Mouse (Mus musculus) gastrocnemius, postnatal 36 days (tissue): ENCODE measurements around the gene Nr6a1. TPM values are rescaled to one million over a fixed set of nuclear protein-coding genes. Genes with fewer than 3 reads are reported as not detected.

Source experiments
- DNase-seq, 2 experiments: peaks; one replicate each; pipeline ENCODE4 v3.0.0; 2022
- intact Hi-C: fragments of 180-260 bp; cut with DNase I; formaldehyde crosslinking; loops from one replicate; pipeline ENCODE4 v1.15.1; 2025
- total RNA-seq, 2 experiments: library from RNA; stranded (reverse); gene quantifications; 2 replicates each; pipeline ENCODE4 v1.2.3; 2021

Gene Nr6a1
- total RNA-seq, 2 experiments from 2014 or later, result 3.3 to 5.2 TPM

DNA sequence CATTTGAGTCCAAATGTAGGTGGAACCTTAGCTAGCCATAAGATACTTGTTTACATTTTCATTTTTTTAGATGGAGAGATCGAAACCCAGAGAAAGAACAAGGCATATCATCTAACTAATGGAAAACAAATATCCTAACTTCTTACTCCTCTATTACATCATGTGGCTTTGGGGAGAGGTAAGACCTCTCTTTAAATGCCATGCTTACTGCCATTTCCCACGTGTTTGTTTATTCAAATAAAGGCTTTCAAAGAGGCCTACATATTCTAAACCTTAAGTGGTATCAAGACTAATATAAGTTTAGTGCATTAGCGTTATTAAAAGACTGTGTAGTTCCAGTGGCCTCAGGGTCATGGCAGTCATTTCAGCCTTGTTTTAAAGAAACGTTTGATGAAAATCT, 140.2 kb downstream of the Nr6a1 start:
- intact Hi-C loops, result no loop called here
- DNase-seq, result no peak

DNA sequence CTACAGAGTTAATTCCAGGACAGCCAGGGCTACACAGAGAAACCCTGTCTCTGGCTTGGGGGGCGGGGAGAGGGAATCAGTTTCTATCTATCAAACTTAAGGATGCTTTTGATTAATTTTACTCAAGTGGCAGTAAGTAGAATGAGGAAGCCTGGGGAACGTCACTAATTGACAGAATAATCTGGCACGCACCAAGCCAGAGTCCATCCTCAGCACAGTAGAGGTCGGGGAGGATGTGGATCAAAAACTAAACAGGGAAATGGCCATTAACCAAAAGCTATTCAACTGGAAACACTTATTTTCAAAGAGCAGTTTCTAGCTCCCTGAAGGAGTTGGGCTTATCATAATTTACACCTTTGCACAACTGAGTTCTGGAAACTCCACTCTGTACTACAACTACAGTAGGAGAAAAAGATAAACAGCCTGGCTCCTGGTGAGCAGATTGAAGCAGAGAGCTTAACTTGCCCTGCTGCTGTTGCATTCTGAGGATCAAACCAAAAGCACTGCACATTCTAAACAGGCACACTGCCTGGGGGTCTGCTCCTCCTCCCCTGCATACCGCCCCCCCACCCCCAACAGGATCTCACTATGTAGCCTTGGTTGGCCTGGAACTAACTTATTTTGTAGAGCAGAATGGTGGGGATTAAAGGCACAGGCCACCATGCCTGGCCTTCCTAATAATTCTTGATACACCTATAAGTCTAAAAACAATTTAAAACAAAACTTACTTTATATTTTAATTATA, 141.1 kb downstream of the Nr6a1 start:
- intact Hi-C loops, result no loop called here
- no peak for DNase-seq

DNA sequence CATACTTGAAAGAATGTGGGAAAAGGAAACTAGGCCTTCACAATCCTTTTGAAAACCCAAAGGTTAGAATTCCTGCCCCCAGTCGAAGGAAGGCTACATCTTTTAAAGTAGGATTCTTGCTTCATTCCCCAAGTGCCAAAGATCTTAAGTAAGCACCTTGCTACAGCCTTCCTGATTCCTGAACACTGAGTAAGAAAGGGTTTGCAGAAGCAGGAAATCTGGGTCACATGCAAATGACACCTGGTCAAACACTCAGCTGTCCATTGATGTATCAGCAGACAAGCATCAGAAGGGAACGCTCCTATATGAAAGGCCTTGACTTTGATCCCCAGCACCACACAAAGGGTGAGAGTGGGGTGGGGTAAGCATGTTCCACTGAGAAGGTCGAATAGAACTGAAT, 142.4 kb downstream of the Nr6a1 start:
- intact Hi-C loops, result no loop called here
- DNase-seq, result no peak

DNA sequence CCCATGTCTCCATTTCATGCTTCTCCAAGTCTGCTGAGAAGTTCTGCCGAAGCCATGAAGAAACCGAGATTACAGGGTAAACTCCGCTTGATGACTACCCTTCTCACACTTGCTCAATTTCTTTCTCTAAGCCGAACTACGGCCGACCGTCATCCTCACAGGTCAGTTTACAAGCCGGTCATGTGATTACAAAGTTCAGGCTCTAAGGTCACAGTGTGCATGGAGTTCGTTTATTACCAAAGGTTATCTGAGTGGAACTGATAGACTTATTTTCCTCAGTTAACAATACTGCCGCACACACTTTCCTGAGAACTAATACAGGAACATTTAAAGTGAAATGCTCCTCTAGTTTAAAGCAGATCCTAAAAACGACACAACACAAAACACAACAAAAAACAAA, 143.1 kb downstream of the Nr6a1 start:
- intact Hi-C loops, result no loop called here
- DNase-seq, result no peak

DNA sequence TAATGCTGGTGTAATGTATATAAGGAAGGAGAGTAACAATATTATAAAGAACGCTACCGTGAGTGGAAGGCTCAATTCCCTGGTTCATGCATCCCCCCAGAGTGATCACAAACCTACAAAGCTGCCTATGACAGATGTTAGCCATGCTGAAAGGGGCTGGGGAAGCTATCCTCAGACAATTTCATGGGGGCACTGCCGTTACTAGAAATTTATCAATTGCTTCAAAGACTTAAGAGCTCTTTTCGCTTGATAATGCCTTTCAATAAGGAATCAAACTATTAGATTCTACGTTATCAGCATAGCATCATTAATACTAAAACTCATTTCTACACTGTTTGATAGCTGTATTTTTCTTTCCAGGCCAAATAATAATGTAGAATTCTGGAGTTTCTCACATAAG, 144.1 kb downstream of the Nr6a1 start:
- no peak for DNase-seq
- intact Hi-C loops, result no loop called here

DNA sequence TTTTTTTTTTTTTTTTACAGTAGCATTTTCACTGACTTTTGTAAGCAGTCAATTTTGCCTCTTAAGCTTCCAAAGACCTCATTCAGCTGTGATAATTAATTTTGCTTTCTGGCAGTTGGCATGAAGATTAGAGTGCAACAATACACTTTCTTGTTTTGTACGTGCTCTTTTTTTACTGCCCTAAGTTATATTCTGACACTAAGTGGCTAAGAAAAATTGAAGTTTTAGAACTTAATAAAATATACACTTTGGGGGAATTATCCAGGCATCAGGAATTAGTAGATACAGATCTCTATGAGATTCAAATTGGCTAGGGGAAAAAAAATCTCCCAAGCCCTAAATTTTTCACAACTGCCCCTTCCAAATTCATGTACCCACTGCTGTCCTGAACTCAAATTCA, 144.8 kb downstream of the Nr6a1 start:
- no peak for DNase-seq
- intact Hi-C loops, result no loop called here

DNA sequence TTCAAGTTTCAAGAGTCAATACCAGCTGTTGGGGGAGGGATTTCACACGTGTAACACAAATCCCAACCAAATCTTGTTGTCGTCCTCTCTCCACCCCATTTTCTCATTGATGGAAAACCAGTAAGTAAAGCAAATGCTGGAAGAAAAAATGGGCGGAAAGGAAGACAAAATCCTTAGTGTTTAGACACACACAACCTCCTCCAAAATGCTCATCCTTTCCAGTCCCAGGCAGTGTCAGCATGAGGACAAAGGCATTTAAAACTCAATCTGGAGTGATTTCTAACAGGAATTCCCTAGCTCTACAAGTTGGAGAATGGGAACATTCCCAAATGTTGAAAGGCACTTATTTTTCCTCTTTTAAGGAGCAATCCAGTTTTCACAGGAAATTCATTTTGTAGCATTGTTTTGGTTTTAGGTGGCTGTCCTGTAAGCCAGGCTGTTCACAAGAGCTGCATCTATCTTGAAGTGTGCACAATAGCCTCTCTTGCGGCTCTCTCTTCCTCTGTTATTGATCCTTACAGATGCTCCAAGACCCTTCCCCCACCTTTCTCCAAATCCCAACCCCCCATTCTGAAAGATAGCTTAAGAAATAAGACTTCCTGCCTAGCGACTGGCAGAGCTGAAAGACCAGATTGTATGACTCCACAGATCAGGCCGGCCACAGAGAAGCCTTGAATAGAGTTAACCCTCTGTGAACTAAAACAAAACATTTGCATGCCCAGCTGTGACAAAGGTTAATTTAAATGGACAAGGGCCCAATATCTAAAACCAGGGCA, 145.4 kb downstream of the Nr6a1 start:
- DNase-seq, result no peak
- intact Hi-C loops, result no loop called here

DNA sequence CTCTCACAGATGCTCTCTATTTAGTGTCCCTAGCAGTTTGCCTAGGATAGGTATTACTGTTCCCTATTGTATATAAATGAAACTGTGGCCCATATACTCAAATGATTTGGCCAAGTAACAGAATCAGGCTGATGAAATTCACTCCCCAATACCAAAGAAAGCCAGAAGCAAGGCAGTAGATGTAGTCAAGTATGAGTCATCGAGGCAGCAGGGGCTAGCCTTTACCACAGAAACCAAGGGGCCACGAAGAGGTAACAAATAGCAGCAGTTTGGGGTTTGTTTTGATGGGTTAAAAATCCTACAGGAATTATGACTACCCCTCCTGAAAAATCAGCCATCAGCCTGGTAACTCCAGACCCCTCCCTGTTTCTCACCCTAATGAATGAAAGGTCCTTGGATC, 147.5 kb downstream of the Nr6a1 start:
- DNase-seq, result no peak
- intact Hi-C loops, result no loop called here

DNA sequence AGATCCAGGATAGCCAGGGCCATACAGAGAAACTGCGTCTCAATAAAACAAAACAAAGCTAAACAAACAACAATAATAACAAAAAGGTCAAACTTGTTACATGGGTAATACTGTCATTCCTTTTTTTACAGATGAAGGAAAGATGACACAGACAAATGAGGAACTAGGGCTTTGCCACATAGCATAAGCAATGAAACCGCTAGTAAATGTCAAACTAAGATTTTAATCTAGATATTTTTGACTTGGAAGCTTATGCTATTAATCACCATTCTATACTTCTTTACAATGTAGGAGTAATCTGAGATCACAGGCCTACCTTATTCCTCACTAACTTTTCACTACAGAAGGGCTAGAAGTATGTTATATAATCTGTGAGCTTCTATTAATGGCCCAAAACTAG, 150.2 kb downstream of the Nr6a1 start:
- intact Hi-C loops, result no loop called here
- no peak for DNase-seq

DNA sequence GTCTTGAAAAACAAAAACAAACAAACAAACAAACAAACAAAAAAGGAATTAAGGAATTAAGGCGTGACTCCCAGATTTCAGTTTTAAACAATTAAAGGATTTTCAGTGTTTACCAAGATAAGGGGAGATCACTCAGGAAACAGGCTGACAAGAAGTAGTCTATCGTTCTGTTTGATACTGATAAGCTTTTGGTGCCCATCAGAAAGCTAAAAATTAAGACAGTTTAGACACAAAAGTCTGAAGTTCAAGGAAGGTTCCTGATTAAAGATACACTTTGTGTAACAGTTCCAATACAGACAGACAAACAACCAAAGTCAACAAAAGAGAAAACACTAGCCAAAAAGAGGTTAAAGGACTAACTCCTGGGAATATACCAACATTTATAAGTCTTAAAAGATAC, 152.6 kb downstream of the Nr6a1 start:
- DNase-seq, result no peak
- intact Hi-C loops, result no loop called here

DNA sequence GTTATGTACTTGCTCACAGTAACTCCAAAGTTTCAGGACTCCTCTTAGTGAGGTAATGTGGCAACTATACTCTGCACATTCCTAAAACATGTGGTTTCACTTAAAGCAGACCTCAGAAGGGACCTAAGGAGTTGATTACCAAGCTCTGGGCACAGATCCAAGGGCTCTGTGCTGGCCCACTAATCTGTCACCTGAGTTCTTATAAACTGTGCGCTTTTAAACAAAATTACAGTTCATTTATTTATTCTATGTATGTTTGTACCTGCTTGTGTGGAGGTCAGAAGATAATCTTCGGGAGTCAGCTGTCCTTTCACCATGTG, 156.1 kb downstream of the Nr6a1 start:
- DNase-seq, result no peak
- intact Hi-C loops, result no loop called here

DNA sequence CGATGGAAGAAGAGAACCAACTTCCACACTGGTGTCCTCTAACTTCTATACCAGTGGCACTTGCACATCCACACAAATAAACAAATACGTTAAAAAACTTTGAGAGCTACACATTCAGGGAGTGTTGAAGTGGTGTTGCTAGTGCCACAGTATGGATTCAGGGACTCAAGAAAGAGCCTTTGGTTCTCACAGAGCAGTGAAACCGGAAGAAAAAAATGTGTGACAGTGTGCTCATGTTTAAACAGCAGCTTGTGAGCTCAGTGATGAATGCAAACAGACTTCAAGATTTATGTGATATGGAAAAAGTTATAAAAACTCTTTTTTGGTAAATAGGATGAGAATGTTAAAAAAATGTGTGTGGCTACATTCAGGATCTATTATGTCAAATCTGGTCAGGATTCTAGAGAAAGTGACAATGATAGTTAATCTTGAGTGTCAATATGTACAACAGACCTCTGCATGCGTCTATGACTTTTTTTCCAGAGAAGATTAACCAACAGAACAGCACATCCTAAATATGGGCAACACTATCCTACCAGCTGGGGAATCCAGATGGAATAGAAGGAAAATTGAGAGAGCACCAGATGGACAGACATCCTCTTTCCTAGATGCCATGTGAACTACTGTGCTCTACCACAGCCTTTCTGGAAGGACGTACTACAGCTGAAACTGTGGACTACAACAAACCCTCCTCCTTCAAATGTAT, 156.6 kb downstream of the Nr6a1 start:
- intact Hi-C loops, result no loop called here

DNA sequence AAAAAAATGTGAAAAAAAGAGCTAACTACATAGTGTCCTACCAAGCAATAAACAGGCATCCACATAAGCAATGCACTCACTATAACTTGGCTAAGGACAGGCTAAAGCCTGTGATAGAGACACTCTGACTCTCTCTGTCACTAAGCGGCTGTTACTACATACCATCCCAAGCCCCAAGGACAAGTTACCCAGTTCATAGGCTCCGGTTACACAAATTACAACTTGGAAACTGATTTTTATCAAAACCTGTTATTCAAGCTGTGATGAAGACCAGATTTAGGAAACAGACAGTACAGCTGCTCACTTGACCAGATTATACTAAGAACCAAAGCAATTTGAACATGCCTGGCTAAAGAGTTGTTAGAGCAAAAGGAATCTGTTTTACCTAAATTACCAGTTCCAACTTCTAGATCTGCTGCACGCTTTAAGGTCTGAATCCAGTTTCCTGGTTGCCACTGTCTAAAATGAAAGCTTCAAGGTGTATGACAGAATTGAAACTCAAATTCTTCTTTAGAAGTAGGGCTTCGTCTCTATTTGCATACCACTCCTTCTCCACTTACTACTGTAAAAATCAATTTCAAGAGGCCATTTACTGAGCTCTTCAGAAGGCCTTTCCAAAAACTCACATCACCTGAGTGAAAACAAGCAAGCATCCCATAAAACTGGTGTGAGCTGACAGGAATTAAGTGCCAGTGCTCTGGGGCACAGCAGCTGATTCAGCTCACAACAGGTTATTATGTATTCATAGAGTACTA, 160.1 kb downstream of the Nr6a1 start:
- no peak for DNase-seq
- intact Hi-C loops, result no loop called here

More for the DNA sequence above, 156.6 kb downstream of the Nr6a1 start:
- DNase-seq, result no peak

DNA sequence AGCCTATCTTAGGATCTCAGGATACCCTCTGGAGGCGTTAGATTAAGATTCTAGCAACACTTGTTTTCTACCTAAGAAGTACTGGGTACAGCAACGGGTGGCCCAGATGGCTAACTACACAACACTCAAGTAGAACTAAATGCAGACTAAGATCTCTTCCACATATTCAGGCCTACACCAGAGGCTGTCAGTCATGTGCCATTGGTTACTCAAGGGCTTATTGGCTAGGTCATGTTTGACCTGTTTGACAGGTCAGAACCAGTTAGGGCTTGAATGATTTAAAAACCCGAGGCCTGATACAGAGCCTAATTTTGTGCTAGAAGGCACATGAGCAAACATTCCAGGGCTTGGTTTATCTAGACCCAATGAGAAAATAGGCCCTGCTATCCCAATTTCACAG, 187.6 kb downstream of the Nr6a1 start:
- intact Hi-C loops, result loop anchor here (2.0 kb wide), 1 partner anchor 81 kb away; no protein-coding TSS in a partner anchor
- no peak for DNase-seq

DNA sequence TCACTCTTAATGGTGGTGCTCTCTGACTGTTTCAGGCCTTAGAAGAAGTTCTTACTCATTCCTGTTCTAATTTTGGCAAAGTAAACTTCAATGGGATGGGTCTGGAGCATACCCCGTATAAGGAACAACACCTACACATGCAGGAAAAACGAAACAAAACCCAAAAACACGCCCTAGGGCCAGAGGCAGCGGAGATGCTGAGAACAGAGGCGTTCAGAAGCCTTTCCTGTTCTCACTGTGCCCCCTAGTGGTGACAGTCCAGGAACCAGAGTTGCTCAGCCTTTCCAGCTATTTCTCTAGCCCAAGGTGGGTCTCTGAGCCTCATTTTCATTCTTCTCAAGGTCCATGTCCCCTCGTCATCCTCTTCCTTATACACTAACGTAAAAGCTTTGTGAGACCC, 188.1 kb downstream of the Nr6a1 start:
- DNase-seq, result peak in 1 of 2 experiments; percentile 53
- intact Hi-C loops, result loop anchor here (2.0 kb wide), 1 partner anchor 81 kb away; no protein-coding TSS in a partner anchor

DNA sequence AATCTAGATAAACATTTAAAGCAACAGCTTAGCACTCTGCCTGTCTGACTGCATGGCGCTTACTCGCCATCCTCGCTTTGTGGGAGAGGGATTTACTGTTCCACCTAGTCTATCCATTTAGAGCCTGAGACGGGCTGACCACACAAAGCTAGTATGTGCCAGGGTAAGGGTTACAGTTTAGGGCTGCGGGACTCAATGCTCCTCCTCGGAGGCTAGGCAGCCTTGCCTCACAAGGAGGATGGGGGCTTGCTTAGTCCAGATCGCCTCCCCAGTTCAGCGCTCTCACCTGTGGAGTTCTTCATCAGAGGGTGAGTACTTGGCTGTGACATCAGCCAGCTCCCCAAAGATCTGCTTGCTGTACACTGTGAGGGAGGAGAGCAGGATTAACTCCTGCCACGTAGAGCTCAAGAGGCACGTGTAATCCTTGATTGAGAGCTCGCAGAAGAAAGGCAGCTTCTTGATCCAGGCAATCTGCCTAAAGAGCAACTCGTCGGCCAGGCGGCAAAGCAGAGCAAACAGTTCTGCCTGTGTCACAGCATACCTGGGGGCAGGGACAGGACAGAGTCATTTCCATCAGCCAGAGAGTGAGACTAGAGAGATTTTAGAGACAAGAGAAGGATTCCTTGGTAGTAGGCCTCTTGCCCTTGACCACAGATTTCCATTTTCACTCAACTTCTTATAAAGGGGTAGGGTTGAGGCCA, 188.7 kb downstream of the Nr6a1 start:
- no peak for DNase-seq
- intact Hi-C loops, result loop anchor here (2.0 kb wide), 1 partner anchor 80 kb away; no protein-coding TSS in a partner anchor

DNA sequence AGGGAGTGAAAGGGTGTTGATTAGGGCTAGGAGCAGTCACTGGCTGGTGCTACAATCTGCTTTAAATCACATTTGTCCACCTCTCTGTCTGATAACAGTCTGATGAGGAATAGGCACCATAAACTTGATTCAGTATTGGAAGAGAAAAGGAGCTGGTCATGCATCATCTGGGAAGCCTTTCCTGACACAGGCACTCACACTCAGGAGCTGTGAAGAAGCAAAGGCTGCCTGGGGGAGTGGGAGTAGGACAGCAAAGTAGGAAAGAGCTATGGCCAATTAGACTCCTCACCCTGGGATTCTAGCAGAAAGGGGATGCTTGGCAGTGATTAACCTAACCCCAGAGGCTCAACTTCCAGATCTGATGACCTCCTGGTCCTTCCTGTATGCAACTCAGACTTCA, 191.7 kb downstream of the Nr6a1 start:
- no peak for DNase-seq
- intact Hi-C loops, result no loop called here

DNA sequence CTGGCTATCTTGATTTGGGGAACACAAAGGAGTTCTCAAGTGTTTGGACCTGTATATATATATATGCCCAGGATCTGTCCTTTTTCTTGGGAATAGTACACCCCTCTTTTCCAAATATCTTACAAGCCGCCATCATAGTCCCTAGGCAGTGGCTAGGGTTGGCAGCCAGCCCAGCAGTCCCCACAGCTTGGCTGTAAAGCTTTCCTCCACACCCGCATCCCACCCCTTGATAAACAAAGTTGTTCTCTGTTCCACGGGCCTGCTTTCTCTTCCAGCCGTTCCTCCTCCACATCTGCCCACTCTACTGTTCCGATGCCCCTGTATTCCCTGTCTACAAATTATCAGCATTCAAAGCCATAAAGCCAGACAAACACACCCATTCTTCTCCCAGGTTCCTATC, 192.8 kb downstream of the Nr6a1 start:
- intact Hi-C loops, result loop anchor here (5.0 kb wide), 1 partner anchor 897 kb away; no protein-coding TSS in a partner anchor
- DNase-seq, result no peak

DNA sequence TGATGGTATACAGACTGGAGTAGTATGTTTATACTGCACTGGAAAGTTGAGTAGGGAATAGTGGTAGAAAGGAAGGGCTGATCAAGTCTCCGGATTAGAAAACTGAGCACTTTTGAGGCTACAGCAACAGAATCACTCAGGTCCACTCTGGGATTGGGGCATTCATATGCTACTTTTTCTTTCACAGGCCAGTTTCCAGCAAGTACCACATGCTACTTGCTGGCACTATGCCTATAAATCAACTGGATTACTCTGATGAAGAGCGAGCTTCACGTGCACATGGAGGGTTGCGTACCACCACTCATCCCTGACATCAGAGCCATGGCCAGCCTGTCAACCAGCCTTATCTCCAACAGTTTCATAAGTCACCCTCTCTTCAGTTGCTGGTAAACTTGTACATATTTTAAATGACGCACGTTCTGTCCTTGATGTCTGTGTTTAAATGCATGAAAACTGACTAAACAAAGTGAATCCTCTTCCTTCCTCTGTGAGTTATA, 197.1 kb downstream of the Nr6a1 start:
- intact Hi-C loops, result loop anchor here (5.0 kb wide), 1 partner anchor 893 kb away; no protein-coding TSS in a partner anchor
- no peak for DNase-seq

DNA sequence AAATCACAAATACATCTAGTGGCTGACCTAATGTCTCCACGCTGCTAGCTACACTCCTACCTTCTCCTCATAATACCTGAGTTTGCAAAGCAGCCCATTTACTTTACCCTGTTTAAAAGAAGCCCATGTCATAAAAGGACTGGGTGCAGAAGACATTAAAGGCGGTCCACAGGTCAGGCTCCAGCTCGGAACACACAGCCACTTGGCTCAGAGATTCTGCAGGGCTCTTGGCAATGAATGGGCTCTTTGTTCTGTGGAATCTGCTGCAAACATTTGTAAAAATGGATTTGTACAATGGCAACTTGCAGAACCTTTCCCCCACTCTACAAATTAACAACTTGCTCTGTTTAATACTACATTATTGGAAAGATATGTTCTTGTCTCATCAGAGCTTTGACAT, 202.1 kb downstream of the Nr6a1 start:
- intact Hi-C loops, result no loop called here
- DNase-seq, result no peak
